Mouse (Mus musculus) MEL (cell line): ENCODE results near the gene Dnajc25.

Source experiments
- EP300 ChIP-seq, 2 experiments: IDR thresholded peaks; 2 replicates each; pipeline ENCODE4 v1.6.1; 2011; ENCODE audit warnings: improper control_type of control experiment in 2 of 2, low read length in 2 of 2, low read depth in 1 of 2, mild to moderate bottlenecking in 1 of 2
- ZNF384 ChIP-seq: IDR thresholded peaks from 2 replicates; pipeline ENCODE4 v1.6.1; 2012; ENCODE audit warnings: low read depth, mild to moderate bottlenecking, inconsistent platforms, low read length, improper control_type of control experiment

DNA sequence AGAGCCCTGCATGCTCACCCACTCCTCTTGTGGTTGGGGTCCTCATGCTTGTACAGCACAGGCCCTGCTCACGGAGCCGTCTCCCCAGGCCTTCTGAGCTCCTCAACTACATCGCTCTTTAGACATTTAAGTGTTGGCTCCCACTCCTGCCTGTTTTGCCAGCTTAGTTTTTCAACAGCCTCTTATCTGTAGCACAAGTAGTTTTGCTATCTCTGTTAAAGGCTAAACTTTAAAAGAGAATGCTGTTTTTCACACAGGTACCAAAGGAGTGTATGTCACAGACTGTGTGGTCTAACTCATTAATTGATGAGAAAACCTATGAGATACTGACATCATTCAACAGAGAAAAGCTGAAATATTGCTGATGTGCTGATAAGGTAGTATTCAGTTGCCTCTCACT lies 16.6 kb downstream of the Dnajc25 start:
- no peak for TF ChIP-seq ZNF384
- TF ChIP-seq EP300 (IDR thresholded peaks at IDR 0.05; ENCODE audit: low read depth in 1 of 2, low read length in 2 of 2): peak; percentile 7 to 53; a peak in 1 of 4 replicates
